Mouse (Mus musculus) myocyte (in vitro differentiated cells): ENCODE data around the gene Nmnat1. TPM values are rescaled to one million over a fixed set of nuclear protein-coding genes. Genes with fewer than 3 reads are reported as not detected.
A peak's percentile ranks its signal among the peaks of the same experiment; 100 is the strongest.

Experiments
- H3K27me3 ChIP-seq: one replicate; pipeline ENCODE4 v1.6.1; 2011; ENCODE audit not compliant: control insufficient read depth, insufficient read depth, insufficient read length
- H3K36me3 ChIP-seq: one replicate; pipeline ENCODE4 v1.6.1; 2011; ENCODE audit not compliant: control insufficient read depth, insufficient read depth
- H3K4me2 ChIP-seq: one replicate; pipeline ENCODE4 v1.6.1; 2011; ENCODE audit warnings: low read depth, control low read depth
- H3K4me3 ChIP-seq: one replicate; pipeline ENCODE4 v1.5.1; 2011; ENCODE audit warnings: mild to moderate bottlenecking, control low read depth, moderate library complexity
- H3K79me2 ChIP-seq: one replicate; pipeline ENCODE4 v1.6.1; 2011; ENCODE audit not compliant: control insufficient read depth, insufficient read depth
- H3ac ChIP-seq: one replicate; pipeline ENCODE4 v1.6.1; 2011; ENCODE audit not compliant: control insufficient read depth, insufficient read length
- CEBPB ChIP-seq: IDR thresholded peaks from 2 replicates; pipeline ENCODE4 v1.6.1; 2011; ENCODE audit warnings: mild to moderate bottlenecking, moderate library complexity; ENCODE audit not compliant: poor library complexity, insufficient read depth, severe bottlenecking
- E2F4 ChIP-seq: IDR thresholded peaks from one replicate; pipeline ENCODE4 v1.6.1; 2011; ENCODE audit warnings: mild to moderate bottlenecking, control low read depth, moderate library complexity; ENCODE audit not compliant: insufficient read depth
- MAX ChIP-seq: IDR thresholded peaks from one replicate; pipeline ENCODE4 v1.6.1; 2011; ENCODE audit warnings: low read depth, mild to moderate bottlenecking, control low read depth
- MYOD1 ChIP-seq, 3 experiments: IDR thresholded peaks; one replicate each; pipeline ENCODE4 v1.6.1; 2011; ENCODE audit warnings: control low read depth in 2 of 3, low read depth in 2 of 3, mild to moderate bottlenecking in 2 of 3, moderate library complexity in 1 of 3; ENCODE audit not compliant: insufficient read length in 2 of 3, control insufficient read depth in 1 of 3
- MYOG ChIP-seq, 3 experiments: IDR thresholded peaks; one replicate each; pipeline ENCODE4 v1.6.1; 2011; ENCODE audit warnings: control low read depth in 2 of 3, low read depth in 2 of 3, mild to moderate bottlenecking in 2 of 3; ENCODE audit not compliant: insufficient read length in 2 of 3, control insufficient read depth in 1 of 3, insufficient read depth in 1 of 3
- POLR2A ChIP-seq: IDR thresholded peaks from one replicate; pipeline ENCODE4 v1.6.1; 2011; ENCODE audit warnings: low read depth, mild to moderate bottlenecking, control low read depth, moderate library complexity; ENCODE audit not compliant: insufficient read length
- POLR2AphosphoS2 ChIP-seq: IDR thresholded peaks from one replicate; pipeline ENCODE4 v1.6.1; 2011; ENCODE audit warnings: low read depth, control low read depth; ENCODE audit not compliant: insufficient read length
- REST ChIP-seq: IDR thresholded peaks from one replicate; pipeline ENCODE4 v1.6.1; 2011; ENCODE audit warnings: mild to moderate bottlenecking, control low read depth, moderate library complexity; ENCODE audit not compliant: insufficient read depth, insufficient read length
- SRF ChIP-seq: IDR thresholded peaks from one replicate; pipeline ENCODE4 v1.6.1; 2011; ENCODE audit warnings: low read depth; ENCODE audit not compliant: control insufficient read depth, insufficient read length
- TCF12 ChIP-seq: IDR thresholded peaks from one replicate; pipeline ENCODE4 v1.6.1; 2011; ENCODE audit warnings: mild to moderate bottlenecking, control low read depth; ENCODE audit not compliant: poor library complexity, insufficient read depth, severe bottlenecking
- TCF3 ChIP-seq: IDR thresholded peaks from one replicate; pipeline ENCODE4 v1.6.1; 2011; ENCODE audit warnings: low read depth, control low read depth; ENCODE audit not compliant: insufficient read length
- USF1 ChIP-seq: IDR thresholded peaks from one replicate; pipeline ENCODE4 v1.6.1; 2011; ENCODE audit warnings: low read depth, mild to moderate bottlenecking, control low read depth, moderate library complexity
- polyA plus RNA-seq: library from polyadenylated mRNA; unstranded; fragments of >200 nt; fragmentation: generic; extraction: Trizol; gene quantifications from one replicate; pipeline ENCODE4 v1.2.1, GENCODE M21; 2012; ENCODE audit warnings: missing spikeins

The Nmnat1 gene
- polyA plus RNA-seq, 1 experiment, result 9.3 TPM

DNA sequence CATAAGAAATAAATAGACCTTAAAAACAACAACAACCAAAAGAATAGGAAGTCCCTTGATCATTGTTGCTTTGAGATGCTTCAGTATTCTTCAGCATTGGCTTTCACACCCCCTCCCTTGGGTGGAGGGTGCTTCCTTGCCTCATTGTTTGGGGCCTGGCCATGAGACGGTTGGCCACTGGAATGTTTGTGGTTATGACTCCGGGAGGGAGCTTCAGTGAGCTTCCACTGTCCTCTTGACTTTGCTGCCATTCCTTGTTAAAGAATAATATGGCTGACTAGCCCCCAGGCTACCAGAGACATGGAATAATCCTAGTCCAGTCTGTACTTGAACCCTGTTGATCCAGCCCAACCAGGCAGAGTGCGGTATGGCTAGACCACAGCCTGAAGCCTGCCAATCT is 21.9 kb upstream of the Nmnat1 start:
- Histone ChIP-seq H3K36me3 (no peaks in the 10 kb centered on the region), H3K79me2 (no peaks in the 10 kb centered on the region), H3K27me3 (no peaks in the 10 kb centered on the region), H3K4me3 (no peak overlapping the region), H3K4me2 (peak overlapping the region; percentile 70), H3ac (no peak overlapping the region)
- TF ChIP-seq MYOD1 (IDR thresholded peaks at IDR 0.05; ENCODE audit: control insufficient read depth in 1 of 3, insufficient read length in 2 of 3, low read depth in 2 of 3) (no peak), USF1 (no peak), SRF (no peak), TCF3 (no peak), MYOG (IDR thresholded peaks at IDR 0.05; ENCODE audit: control insufficient read depth in 1 of 3, insufficient read depth in 1 of 3, insufficient read length in 2 of 3, low read depth in 2 of 3) (no peak), E2F4 (no peak), POLR2A (no peak), TCF12 (no peak)

DNA sequence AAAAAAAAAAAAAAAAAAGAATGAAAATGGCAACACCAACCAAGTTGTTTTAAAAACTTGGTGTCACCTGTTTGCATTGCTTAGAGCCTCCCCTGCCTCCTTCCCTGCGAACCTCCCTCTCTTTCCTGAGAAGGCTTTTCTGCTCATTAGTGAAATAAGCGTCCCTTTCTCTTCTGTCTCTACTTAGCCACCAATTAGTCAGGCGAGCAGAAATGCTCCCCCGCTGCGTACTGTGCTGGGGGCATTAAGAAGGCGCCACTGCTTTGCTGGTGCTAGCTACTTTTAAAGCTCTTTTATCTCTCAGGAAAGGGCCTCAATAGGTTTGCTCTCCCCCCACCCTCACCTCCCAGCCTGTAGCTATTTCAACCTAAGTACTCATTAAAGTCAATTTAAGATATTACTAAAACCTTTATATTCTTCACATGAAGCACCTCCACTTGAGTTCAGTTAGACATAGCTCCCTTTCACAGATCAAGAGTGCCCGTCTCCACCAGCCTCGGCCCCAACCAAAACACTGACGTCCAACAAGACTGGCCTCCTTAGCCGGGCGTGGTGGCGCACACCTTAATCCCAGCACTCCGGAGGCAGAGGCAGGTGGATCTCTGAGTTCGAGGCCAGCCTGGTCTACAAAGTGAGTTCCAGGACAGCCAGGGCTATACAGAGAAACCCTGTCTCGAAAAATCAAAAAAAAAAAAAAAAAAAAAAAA is 20.4 kb upstream of the Nmnat1 start:
- H3ac ChIP-seq, result no peak overlapping the region
- H3K27me3 ChIP-seq, result no peaks in the 10 kb centered on the region
- peaks cover 3% of the 10 kb centered on the region for H3K36me3 ChIP-seq
- TF ChIP-seq TCF12, result no peak
- TF ChIP-seq MYOG (IDR thresholded peaks at IDR 0.05; ENCODE audit: control insufficient read depth in 1 of 3, insufficient read depth in 1 of 3, insufficient read length in 2 of 3, low read depth in 2 of 3), result no peak
- no peak for TF ChIP-seq SRF
- no peak for TF ChIP-seq REST
- TF ChIP-seq POLR2A, result no peak
- no peak for TF ChIP-seq TCF3
- TF ChIP-seq CEBPB, result no peak
- no peak for TF ChIP-seq POLR2AphosphoS2
- TF ChIP-seq USF1, result no peak
- no peaks in the 10 kb centered on the region for H3K79me2 ChIP-seq
- no peak overlapping the region for H3K4me2 ChIP-seq
- no peak overlapping the region for H3K4me3 ChIP-seq

DNA sequence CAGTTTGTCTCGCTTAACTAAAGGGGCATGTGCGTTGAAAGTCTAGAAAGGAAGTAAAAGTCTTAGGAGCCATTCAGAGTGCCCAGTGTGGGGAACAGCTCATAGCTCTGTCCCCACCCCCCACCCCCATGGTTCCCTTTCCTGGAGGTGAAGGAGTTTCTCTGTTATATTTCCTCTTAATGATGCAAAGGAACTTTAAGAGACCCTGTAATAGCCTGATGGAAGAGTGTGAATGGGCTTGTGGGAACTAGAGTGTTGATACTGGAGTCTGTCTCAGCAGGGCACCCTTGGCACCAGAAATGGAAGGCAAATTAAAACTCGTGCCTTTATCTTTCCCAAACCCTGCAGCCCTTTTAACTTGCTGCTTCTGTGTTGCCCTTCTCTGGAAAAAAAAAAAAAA is 19.9 kb upstream of the Nmnat1 start:
- H3K36me3 ChIP-seq, result peaks cover 3% of the 10 kb centered on the region
- TF ChIP-seq E2F4, result no peak
- TF ChIP-seq REST, result no peak
- no peak for TF ChIP-seq POLR2AphosphoS2
- TF ChIP-seq USF1, result no peak
- TF ChIP-seq SRF, result no peak
- TF ChIP-seq CEBPB, result no peak
- no peak for TF ChIP-seq MYOD1 (IDR thresholded peaks at IDR 0.05; ENCODE audit: control insufficient read depth in 1 of 3, insufficient read length in 2 of 3, low read depth in 2 of 3)
- H3K4me3 ChIP-seq, result no peak overlapping the region

DNA sequence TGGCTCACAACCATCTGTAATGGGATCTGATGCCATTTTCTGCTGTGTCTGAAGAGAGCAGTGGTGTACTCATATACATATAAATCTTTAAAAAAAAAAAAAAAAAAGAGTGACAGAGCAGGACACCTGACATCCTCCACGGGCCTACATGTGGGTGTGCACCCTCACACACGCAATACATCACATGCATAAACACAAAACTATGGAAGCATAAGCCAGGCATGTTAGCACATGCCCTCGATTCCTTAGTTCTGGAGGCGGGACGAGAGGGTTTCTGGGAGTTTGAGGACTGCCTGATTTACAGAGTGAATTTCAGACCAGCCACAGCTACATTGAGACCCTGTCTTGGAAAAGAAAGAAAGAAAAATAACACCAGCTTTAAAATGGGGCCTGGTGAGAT is 19.4 kb upstream of the Nmnat1 start:
- Histone ChIP-seq H3K79me2 (no peaks in the 10 kb centered on the region), H3K4me2 (no peak overlapping the region), H3K4me3 (no peak overlapping the region), H3K27me3 (no peaks in the 10 kb centered on the region), H3K36me3 (peaks cover 7% of the 10 kb centered on the region), H3ac (no peak overlapping the region)
- TF ChIP-seq MYOD1 (IDR thresholded peaks at IDR 0.05; ENCODE audit: control insufficient read depth in 1 of 3, insufficient read length in 2 of 3, low read depth in 2 of 3) (no peak), MAX (no peak), POLR2AphosphoS2 (peak; percentile 41), REST (no peak), TCF3 (no peak)

More for the DNA sequence above, 19.9 kb upstream of the Nmnat1 start:
- H3K4me2 ChIP-seq, result no peak overlapping the region
- no peaks in the 10 kb centered on the region for H3K79me2 ChIP-seq
- H3ac ChIP-seq, result no peak overlapping the region
- no peaks in the 10 kb centered on the region for H3K27me3 ChIP-seq

DNA sequence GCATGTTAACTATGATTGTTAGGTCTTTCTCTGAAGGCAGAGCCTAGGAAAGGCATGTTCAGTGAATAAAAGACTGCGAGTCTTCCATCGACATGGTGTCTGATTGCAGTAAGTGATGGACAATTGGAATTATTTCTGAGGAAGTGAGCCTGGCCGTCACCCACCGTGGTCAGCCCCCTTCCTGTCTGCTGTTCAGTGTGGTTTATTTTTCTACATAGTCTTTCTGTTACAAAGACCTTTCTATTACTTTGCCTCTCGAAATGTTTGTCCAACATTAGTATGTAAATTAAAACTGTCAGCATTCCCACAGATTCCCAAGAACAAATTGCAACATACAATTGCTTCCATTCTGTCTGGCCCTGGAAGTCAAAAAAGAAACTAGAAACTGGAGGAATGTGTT is 14.8 kb upstream of the Nmnat1 start:
- no peak overlapping the region for H3K4me2 ChIP-seq
- no peaks in the 10 kb centered on the region for H3K79me2 ChIP-seq
- H3K36me3 ChIP-seq, result peaks cover 19% of the 10 kb centered on the region
- no peak overlapping the region for H3ac ChIP-seq
- no peaks in the 10 kb centered on the region for H3K27me3 ChIP-seq
- no peak for TF ChIP-seq E2F4
- no peak for TF ChIP-seq MYOD1 (IDR thresholded peaks at IDR 0.05; ENCODE audit: control insufficient read depth in 1 of 3, insufficient read length in 2 of 3, low read depth in 2 of 3)
- no peak for TF ChIP-seq POLR2A
- no peak for TF ChIP-seq TCF3
- TF ChIP-seq USF1, result no peak
- TF ChIP-seq SRF, result no peak
- no peak for TF ChIP-seq CEBPB
- TF ChIP-seq TCF12, result no peak
- no peak for TF ChIP-seq MYOG (IDR thresholded peaks at IDR 0.05; ENCODE audit: control insufficient read depth in 1 of 3, insufficient read depth in 1 of 3, insufficient read length in 2 of 3, low read depth in 2 of 3)
- no peak for TF ChIP-seq POLR2AphosphoS2
- no peak for TF ChIP-seq REST
- no peak for TF ChIP-seq MAX
- H3K4me3 ChIP-seq, result no peak overlapping the region
